Mouse (Mus musculus) granulocyte monocyte progenitor cell, adult 5-6 weeks (primary cell): ENCODE measurements around the gene Tuba4a. TPM values are rescaled to one million over a fixed set of nuclear protein-coding genes. Genes with fewer than 3 reads are reported as not detected.

Experiments used
- ATAC-seq: replicated peaks from 2 replicates; pipeline ENCODE4 v1.8.0; 2016; ENCODE audit warnings: mild to moderate bottlenecking, moderate TSS enrichment, inconsistent platforms; ENCODE audit not compliant: poor library complexity, severe bottlenecking
- total RNA-seq, 2 experiments: library from RNA; stranded (forward) in 1 of 2; stranded (reverse) in 1 of 2; fragments of 200-712, 200-1000 nt in 1 of 2; fragments of >200 nt in 1 of 2; fragmentation: Nextera tagmentation in 1 of 2; gene quantifications; 2 replicates each; pipeline ENCODE4 v1.2.3; 2014 to 2017

Tuba4a gene
- total RNA-seq (2014; fragmentation: Nextera tagmentation) (541 and 690 TPM in 2 replicates), total RNA-seq (2017) (491 and 534 TPM in 2 replicates)

- no peak for ATAC-seq
These were observed at the start of gene Tuba4a for GRCm38 (mm10) chr1:75219531-75219930. Tuba4a (minus strand) TSS chr1:75219865.

GRCm38 (mm10) chr1:75264091-75264880 lies 44.6 kb upstream of the Tuba4a start, which contains the start of gene Ptprn:
Ptprn (minus strand) TSS chr1:75264502.
- no peak for ATAC-seq

GRCm38 (mm10) chr1:75262969-75263951 lies 43.6 kb upstream of the Tuba4a start:
- peak; percentile 87 for ATAC-seq

- no peak for ATAC-seq
These were observed 41.6 kb upstream of the Tuba4a start for GRCm38 (mm10) chr1:75261278-75261677.

- ATAC-seq, result no peak
These were observed 35.9 kb upstream of the Tuba4a start for GRCm38 (mm10) chr1:75255516-75256046.

GRCm38 (mm10) chr1:75254625-75255013 lies 35.0 kb upstream of the Tuba4a start:
- ATAC-seq, result no peak

- peak; percentile 77 for ATAC-seq
These were observed 34.4 kb upstream of the Tuba4a start for GRCm38 (mm10) chr1:75253849-75254624.

- ATAC-seq, result no peak
These were observed 33.4 kb upstream of the Tuba4a start for GRCm38 (mm10) chr1:75253029-75253428.

GRCm38 (mm10) chr1:75252308-75252707 lies 32.6 kb upstream of the Tuba4a start:
- no peak for ATAC-seq

- ATAC-seq, result peak; percentile 83
These were observed 31.7 kb upstream of the Tuba4a start for GRCm38 (mm10) chr1:75251112-75251970.

- ATAC-seq, result no peak
These were observed 30.8 kb upstream of the Tuba4a start for GRCm38 (mm10) chr1:75250498-75250897.

- ATAC-seq, result no peak
These were observed 28.5 kb upstream of the Tuba4a start for GRCm38 (mm10) chr1:75248041-75248772.

- ATAC-seq, result no peak
These were observed 27.6 kb upstream of the Tuba4a start for GRCm38 (mm10) chr1:75247071-75247930.

- peak; percentile 93 for ATAC-seq
These were observed 25.2 kb upstream of the Tuba4a start for GRCm38 (mm10) chr1:75244836-75245235.

GRCm38 (mm10) chr1:75244175-75244826 lies 24.6 kb upstream of the Tuba4a start:
- ATAC-seq, result no peak

- no peak for ATAC-seq
These were observed 23.7 kb upstream of the Tuba4a start for GRCm38 (mm10) chr1:75243411-75243810.

GRCm38 (mm10) chr1:75239591-75239990 lies 19.9 kb upstream of the Tuba4a start:
- no peak for ATAC-seq
